Mouse (Mus musculus) right cerebral cortex, postnatal 10 days (tissue): ENCODE results near the gene Bag5.

ENCODE experiments used
- DNase-seq, 2 experiments: peaks; one replicate each; pipeline ENCODE4 v3.0.0; 2021; ENCODE audit warnings: low spot score in 2 of 2

Gene Bag5

DNA sequence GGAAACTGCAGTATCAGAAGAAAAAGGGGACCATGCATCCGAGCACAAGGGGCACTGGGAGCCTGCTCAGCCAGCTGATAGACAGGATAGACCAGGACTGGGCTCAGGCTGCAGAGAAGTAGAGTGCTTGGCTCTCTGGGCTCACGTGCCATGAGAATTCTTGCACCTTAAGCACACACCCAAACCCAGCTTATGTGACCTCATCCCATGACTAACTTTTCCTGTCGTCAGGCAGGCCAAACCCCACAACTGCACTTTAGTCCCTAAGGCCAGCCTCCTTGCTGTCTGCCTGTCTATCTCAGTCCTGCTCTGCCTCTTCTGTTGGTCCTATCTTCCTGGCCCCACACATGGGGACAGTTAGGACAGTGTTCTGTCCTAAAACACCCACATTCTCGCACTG, 15.3 kb downstream of the Bag5 start:
- DNase-seq = no peak

DNA sequence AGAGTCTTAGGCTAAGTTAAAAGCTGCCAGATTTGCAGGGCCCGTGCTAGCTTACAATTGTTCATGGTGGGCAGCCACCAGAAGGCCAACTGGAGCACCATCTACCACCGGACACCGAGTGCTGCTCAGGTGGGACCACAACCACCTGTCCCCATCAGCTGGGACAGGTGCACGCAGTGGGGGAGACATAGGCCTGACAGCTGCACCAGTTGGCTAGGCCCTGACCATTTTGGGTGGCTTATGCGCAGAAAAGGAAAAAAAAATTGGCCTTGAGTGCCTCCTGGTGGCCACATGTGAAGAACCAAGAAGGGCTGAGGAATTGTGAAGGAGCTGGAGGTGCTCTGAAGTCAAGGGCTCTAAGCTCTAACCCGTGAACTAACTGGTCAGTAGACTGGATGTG, 16.8 kb downstream of the Bag5 start:
- DNase-seq = peak; percentile 76 to 85

DNA sequence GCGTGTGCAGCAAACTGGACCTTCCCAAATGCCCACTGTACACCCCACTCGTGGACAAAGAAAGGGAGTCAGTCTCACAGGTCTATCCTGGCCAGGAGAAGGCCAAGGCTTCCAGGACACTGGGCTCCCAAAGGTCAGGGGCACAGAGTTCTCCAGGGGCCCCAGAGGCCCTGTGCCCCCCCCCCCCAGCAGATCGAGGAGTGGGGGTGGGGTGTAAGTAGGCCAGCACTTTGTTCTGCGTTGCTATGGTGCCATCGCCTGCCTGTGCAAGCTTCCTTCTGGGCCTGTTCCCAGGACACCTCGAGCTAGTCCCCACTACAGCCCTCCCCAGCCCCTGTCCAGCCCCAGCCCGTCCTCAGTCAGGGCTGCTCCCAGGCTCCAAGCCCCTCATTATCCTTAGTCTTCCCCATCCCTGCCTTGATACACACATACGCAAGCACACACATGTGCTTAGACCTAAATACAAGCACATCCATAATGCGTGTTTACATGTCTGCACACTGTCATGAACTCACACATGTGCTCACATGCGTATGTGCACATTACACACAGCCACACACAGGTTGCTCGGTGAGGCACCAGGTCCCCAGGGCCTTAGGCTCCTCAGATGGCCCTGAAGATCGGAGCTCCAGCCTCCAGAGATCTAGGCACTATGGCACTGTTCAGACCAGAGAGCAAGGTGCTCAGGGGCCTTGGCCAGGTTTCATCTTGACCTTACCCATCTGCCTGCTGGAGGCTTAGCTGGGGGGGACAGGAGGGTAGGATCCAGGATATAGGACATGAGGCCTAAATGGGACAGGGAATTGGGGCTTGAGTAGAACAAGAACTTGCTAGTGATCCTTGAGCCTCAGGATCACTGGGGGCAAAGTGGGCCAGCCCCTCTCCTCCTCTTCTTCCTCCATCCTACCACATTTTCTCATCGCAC, 17.9 kb downstream of the Bag5 start:
- peak; percentile 84 to 86 for DNase-seq

DNA sequence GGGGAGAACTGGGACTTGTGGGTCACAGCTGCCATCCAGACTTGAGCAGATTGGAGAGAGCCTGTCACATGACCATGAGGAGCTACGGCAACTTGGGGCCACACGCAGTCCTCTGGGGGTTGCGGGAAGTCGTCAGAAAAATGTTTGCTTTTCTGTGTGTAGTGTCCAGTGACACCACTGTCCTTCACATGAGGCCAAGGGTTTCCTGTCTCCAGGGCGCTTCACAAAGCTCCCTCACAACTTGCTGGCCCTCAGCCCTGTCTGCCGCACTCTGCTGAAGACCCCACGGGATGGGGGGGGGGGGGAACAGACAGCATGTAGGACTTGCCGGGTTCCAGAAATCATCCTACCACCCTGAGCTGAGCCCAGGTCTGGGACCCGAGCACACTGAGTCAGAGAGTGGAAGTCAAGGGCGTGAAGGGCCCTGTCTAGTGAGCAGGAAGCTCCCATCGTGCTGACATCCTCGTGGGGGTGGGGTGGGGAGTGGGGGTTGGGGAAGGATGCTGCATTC, 18.7 kb downstream of the Bag5 start:
- DNase-seq = no peak

DNA sequence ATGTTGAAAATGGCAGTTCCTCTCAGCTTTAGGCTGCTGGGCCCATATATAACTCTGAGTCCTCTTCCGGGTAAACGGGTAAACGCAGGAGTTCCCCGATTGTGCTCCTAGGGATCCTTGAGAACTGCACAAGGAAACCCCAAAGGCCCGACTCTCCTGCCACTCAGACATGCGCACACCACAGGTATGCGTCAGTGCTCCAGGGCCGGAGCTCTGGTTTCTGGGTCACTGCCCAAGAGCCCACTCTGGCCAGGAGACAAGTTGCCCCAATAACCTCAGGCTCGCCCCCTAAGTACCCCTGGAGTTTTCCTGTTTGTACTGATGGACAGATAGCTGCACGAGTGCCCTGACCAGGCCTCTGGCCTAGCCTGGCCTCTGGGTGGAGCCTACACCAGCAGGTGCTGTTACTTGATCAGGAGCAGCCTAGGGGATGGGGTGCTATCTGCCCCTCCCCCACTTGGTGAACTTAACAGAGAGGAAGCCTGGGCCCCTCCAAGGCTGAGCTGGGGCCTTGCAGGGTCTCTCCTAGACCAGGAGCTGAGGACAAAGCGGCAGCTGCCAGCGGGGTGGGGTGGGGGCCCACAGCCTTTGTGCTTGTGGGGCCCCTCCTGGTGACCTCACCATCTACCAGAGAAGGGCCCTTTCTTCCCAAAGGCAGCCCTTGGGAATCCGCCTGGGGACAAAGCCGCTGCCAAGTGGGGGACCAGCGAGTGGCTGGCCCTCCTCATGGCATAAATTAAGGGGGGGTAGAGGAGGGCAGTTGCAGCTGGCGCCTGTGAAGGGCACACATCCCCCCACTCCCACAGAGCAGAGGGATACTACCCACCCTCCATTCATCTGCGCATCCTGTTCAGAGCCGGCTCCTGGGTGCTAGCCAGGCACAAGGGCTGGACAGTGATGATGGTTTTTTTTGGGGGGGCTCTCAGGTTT, 19.5 kb downstream of the Bag5 start:
- DNase-seq = peak; percentile 90 to 92

DNA sequence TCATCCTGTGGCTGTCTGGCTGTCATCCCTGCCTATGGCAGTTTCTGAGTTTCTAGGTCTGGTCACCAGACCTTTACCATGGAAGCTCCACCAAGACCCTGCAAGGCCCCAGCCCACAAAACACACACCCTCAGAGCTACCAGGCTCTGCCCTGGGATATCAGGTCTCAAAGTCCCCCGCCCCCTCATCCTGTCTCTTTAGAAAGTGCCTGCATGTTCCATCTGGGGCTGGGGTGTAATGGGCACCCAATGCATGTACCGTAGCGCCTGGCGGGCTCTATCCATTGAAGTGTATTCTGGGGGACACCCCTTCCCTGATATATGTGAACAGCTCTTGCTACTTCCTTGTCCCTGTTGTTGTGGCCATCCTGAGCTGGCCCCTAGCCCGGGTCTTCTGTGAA, 20.2 kb downstream of the Bag5 start:
- DNase-seq = no peak

DNA sequence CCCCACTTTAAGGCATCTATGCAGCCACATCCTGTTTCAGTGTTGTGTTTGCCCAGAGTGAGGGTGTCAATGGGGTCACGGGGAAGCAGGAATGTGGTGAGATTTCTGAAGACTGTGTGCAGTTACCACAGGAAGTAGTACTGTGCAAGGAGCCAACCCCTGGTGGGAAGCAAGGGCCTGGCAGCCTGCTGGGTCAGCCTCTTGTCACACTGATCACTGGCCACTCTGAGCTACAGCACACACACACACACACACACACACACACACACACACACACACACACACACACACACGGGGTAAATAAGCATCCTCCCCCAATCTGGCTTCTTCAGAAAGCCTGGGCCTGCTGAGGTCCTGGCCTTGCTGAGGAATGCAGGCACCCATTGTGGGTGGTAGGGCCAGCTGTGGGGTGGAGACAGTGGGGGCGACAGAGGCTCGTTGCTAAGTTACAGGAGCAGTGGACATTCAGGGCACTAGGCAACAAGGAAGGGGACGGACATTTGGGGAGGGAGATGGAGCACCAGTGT, 21.6 kb downstream of the Bag5 start:
- DNase-seq = peak; percentile 73 to 87

DNA sequence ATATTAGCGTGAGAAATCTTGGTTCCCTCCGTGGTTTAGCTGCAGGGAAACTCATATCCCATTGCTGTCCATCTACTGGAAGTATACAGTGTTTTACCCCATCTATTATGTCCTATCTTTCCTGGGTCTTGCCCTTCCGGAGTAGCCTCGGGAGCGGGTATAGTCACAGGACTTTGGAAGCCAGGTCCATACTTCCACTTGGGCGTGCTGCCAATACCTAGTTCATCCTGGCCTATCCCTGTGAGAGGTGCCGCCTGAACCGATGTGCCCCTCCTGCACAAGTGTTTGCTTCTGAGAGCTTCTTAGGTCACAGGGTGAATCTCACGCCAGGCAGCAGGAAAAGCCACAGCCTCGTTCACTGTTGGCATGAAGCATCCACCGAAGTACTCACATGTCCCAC, 23.6 kb downstream of the Bag5 start:
- no peak for DNase-seq

DNA sequence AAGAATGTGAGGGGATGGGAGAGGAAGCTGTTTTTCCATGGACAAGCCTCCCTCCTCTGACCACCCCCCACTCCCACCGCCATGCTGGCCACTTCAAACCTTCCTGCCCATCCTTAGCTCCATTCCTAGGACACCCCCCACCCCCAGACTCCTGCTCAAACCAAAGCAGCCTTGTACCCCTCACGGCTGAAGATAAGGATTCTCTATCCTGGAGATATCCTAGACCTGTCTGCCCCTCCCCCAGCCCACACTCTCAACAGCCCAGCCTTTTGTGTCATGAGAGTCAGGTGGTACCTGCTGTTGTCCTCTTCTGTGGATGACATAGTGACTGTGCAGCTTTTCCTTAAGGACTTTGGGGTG, 25.0 kb downstream of the Bag5 start:
- DNase-seq = no peak

DNA sequence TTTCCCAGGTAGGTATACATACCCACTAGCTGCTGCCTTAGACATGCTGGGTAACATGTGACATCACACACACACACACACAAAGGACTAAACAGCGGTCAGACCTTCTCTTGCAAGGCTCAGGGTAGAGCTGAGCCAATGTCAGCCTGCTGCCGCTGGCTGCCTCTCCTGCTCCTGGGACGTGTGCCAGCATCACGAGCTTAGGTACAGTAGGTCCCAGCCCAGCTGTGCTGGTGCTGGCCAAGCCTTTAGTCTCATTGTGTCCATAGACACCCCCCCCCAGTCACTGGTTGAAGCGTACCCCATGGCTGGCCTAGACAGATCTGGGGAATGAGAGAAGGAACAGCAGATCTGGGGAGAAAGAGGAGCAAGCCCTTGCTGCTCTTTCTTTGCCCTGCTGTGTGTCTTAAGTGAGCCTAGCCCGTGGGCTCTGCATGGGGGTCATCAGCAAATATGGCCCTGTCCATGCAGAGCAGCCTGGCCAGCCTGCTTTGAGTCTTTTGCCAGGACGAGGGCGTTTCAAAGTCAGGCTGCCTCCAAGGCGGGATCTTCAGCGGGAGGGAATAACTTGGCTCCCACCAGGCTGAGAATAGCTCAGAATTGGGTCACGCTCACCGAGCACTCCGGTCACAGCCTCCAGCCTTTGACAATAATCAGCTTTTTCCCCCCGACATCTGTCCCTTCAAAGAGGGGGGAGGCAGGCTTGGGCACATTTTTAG, 25.5 kb downstream of the Bag5 start:
- DNase-seq = peak; percentile 84 to 86

DNA sequence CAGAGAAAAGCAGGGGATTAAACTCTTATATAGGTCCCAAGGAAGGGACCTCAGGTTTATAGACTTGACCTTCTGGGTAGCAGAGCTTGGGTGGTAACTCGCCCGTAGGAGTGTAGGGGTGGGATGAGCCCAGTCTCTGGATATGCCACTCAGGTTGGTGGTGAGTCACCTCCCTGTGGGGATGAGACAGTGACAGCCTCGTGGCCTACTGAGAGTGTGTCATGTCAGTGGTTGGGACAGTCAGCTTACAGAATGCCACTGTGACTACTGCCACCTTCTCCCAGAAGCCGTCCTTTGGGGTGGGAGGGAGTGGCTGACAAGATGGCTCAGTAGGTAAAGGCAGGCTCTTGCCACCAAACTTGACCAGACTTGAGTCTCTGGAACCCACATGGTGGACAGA, 26.7 kb downstream of the Bag5 start:
- no peak for DNase-seq

DNA sequence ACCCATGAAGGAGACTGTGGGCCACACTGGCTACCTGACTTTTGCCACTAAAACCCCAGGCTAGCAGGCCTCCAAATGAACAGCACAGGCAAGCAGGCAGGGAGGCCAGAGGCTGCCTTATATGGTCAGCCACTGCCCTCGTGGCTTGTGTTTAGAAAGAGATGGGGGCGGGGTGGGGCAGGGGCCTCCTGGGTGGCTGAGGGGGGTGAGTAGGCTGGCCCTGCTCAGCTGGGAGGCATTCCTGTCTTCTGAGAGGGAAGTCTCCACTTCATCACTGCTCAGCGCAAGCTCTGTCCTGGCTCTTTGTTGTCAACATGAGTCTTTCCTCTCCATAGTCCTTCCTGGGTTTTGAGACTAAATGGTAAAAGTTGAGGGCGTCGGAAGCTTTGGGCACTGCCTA, 30.3 kb downstream of the Bag5 start:
- DNase-seq = no peak

DNA sequence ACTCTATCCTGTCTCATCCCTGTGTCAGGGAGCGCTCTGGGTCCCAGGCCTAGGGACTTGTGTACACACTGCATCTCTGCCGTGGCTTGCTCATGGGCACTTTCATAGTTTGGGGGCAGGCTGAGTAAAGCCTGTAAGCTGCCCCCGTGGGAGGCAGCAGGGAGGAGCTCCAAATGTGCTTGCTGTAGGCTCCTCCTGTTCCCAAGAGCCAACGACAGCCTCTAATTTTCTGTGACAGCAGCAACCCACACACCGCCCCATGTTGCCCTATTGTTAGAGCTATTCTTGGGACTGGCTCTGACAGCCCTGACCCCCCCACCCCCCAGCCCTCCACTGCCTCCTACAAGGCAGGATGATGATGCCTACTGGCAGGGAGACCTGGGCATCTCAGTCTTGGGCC, 31.1 kb downstream of the Bag5 start:
- no peak for DNase-seq

DNA sequence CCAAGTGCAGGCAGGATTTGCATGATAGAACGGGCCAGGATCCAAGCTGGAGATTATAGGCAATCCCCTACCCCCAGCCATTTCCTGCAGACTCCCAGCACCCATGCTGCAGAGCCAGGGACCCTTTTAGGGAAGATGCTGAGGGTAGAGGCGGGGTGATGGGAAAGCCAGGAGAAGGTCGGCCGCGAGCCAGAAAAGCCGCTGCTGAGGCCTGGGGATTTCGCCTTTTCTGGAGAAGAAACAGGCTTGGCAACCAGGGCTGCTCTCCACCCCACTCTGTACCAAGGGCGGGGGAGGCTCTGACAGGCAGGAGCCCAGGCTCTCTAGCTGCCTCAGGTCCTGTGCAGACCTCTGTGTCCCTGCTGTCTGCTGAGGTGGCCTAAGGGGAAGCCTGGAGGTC, 31.8 kb downstream of the Bag5 start:
- DNase-seq = no peak

DNA sequence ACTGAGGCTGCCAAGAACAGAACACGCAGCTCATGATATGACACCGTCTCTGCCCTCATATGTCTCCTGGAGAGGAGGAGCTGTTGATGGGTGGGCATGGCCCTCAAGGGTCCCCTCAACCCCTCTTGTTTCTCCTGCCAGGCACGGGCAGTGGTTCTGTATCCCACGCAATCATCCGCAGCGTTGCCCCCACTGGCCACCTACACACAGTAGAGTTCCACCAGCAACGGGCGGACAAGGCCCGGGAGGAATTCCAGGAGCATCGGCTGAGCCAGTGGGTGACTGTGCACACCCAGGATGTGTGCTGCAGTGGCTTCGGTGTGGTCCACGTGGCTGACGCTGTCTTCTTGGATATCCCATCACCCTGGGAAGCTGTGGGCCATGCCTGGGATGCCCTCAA, 32.4 kb downstream of the Bag5 start:
- no peak for DNase-seq

DNA sequence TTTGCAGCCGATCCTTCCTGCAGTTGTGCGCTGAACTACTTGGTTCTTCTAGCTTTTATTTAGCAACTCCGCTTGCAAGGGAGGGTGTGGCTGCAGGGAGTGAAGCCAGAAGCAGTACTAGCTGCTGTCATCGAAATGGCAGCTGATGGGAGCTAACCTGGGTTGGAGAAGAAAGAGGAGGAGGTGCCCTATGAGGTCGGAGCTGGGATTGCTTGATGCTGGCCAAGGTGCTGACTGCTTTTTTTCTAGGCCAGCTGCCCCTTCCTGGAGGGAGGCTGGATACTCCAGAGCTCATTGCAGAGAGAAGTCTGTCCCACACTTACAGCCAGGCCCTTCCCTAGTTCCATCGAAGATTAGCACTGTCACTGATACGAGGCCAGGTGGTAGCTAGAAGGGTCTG, 34.1 kb downstream of the Bag5 start:
- DNase-seq = no peak

DNA sequence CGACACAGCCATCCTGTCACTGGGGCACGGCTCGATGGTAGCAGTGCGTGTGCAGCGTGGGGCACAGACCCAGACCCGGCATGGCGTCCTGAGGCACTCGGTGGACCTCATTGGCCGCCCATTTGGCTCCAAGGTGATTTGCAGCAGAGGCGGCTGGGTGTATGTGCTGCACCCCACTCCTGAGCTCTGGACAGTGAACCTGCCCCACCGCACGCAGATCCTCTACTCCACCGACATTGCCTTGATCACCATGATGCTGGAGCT, 34.5 kb downstream of the Bag5 start:
- no peak for DNase-seq

DNA sequence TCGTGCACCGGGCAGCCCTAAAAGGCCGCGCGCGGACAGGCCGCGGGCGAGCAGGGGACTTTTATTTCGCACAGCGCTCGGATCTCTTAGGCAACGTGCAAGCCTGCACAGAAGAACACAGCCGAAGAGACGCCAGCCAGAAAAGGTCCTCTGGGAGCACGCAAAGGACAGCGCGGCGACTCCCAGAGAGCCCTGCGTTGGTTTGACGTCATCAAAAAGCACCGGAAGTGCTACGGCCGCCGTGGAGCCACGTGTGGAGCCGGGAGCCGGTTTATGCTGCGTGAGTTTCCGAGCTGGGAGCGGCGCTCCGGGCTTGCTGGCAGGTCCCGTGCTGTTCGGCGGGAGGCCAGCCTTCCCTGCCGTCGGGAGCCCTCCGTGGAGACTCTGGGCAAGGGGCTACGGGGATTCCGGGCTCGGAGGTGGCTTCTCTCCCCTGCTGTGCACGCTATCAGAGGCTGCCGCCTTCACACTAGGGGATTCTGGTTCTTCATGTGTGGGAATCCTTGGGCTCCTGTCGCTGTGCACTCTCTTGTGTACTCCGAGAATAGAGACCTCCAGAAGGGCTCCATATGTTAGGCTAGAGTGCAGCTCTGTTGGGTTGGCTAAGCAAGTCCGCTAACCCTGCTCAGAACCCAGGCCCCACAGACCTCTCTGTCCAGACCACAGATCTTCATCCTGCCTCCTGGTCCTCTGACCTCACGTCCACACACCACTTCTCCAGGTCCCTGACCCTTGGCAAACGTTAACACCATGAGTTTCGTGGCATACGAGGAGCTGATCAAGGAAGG, 35.0 kb downstream of the Bag5 start, which contains the start of gene Trmt61a:
Gene Trmt61a, plus strand, starts transcription at position 224 of the 788 bp plus-strand sequence.
- DNase-seq = peak; percentile 95

DNA sequence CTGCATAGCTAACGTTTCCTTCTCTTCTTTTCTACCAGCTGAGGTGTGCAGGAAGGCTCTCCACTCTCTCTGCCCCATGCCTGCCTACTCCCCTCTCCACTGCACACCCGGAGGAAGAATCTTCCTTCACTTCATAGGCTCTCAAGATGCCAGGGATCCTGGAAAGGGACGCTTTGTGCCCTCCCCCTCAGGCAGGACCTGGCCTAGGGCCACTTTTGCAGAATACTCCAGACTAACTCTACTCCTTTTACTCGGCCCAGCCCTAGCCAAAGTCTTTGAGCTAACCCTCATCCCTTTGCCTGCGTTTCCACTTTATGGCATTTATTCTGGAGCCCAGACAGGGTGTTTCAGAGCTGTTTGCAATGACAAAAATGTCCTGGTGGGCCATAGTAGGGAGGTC, 35.6 kb downstream of the Bag5 start:
- no peak for DNase-seq

DNA sequence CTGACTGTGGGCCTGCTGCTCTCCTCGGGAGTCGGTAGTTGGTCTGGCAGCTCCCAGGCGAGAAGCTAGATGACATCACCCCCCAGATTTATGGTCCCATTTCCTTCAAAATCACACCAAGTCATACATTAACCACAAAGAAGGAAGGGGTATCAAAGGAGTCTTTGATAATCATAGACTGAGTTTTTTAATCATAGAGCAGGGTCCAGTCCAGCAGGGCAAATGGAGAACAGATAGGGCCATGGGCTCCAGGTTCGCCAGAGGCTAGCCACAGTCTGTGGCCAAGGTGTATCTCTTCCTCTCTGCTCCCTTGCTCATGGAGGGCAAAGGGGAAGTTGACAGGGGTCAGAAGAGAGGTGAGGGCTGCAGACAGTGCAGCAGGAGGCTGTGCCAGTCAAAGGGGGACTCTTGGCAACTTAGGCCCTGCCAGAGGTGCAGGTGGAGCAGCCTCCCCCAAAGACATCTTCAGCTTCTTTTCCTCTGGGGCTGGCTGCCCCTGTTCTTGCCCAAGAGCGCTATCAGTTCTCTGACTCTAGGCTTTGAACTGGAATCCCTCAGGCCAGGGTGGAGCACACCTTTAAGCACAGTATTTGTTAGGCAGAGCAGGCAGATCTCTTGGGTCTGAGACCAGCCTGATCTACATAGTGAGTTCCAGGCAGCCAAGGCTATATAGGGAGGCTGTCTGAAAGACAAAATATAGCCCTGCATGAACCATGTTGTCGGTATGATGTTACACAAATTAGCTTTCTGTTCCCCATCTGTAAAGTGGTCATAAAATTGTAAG, 37.1 kb downstream of the Bag5 start:
- DNase-seq = no peak
